Mouse (Mus musculus) neural tube, postnatal 0 days (tissue): Measurements from ENCODE around the gene Rbfox3. TPM values are rescaled to one million over a fixed set of nuclear protein-coding genes. Genes with fewer than 3 reads are reported as not detected.

Experiments
- microRNA-seq: library from miRNA; unstranded; fragments of <30 nt; microRNA quantifications from one replicate; pipeline ENCODE4, GENCODE M21; 2016
- polyA plus RNA-seq: library from polyadenylated mRNA; unstranded; fragments of >200 nt; fragmentation: Nextera tagmentation; extraction: Ambion mirVana; gene quantifications from 2 replicates; pipeline ENCODE4 v1.2.1, GENCODE M21; 2015

Gene Rbfox3
- polyA plus RNA-seq: 113 and 114 TPM in 2 replicates

DNA sequence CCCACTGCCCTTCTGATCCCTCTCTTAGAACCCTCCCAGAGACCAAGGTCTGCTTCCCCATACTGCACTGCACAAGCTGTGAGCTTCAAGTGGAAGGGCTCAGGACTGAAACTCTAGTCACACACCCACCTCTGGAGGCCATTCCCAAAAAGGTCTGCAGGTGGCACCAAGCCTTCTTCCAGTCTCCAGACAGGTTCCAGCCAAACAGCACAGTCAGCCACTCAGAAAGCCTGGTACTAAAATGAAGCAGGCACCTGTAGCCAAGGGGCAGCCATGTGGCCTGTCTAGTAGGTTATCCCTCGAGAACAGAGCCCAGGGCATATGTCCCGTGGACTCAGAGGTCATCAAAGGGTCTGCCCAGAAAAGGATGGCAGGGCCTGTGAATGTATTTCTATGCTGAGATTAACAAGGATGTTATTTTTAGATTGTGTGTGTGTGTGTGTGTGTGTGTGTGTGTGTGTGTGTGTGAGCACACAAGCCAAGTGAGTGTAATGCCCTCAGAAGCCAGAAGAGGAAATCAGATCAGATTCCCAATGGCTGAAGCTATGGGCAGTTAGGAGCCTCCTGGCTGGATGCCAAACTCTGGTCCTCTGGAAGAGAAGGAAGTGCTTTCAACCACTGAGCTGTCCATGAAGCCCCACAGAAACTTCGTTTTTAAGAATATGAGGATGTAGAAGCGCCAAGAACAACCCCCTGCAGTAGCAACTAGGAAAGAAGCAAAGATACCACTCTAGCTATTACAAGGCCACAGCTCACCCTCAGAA lies at the start of gene Rbfox3:
Gene Rbfox3 (minus strand): TSS at position 291 of the 764 bp plus-strand sequence.

GRCm38 (mm10) chr11:118476396-118477373 lies 434.7 kb downstream of the Rbfox3 start, which contains the start of gene Engase:
Engase (plus strand) TSS chr11:118476829.

Small RNA genes within 50 kb of the gene (microRNA-seq; reads per million reads assigned to microRNA genes)
- not detected for gene Gm25040

Other genes with a start within 250 kb of the Rbfox3 start
- gene Enpp7, start 76.6 kb upstream of the Rbfox3 start, polyA plus RNA-seq: not detected in 2 replicates
- 4.2 TPM in 2 replicates for gene Cbx2, start 111.4 kb upstream of the Rbfox3 start, polyA plus RNA-seq
- gene Cbx8, start 129.4 kb upstream of the Rbfox3 start, polyA plus RNA-seq: 6.8 and 7.6 TPM in 2 replicates
- gene Cbx4, start 174.6 kb upstream of the Rbfox3 start, polyA plus RNA-seq: 21.9 TPM in 2 replicates